Mouse (Mus musculus) bone marrow, adult 2 months (tissue): ENCODE results near the gene Tbl1xr1.

Experiments
- CTCF ChIP-seq: fragments of 200-500 bp; IDR thresholded peaks from 2 replicates; pipeline ENCODE4 v1.5.1; 2011; ENCODE audit warnings: low read length, control low read depth; ENCODE audit not compliant: control insufficient read depth, insufficient read depth
- POLR2A ChIP-seq: fragments of 200-500 bp; IDR thresholded peaks from 2 replicates; pipeline ENCODE4 v1.6.1; 2011; ENCODE audit warnings: low read depth, mild to moderate bottlenecking, control low read depth, low read length, borderline replicate concordance; ENCODE audit not compliant: control insufficient read depth

GRCm38 (mm10) chr3:22038004-22038403 lies 38.4 kb upstream of the Tbl1xr1 start:
- TF ChIP-seq CTCF (no peak), POLR2A (no peak)
